Mouse (Mus musculus) heart, postnatal 0 days (tissue): ENCODE results near the gene Cyb561d2. TPM values are rescaled to one million over a fixed set of nuclear protein-coding genes. Genes with fewer than 3 reads are reported as not detected.

Experiments
- ATAC-seq: fragments of 200-750 bp; cut with Nextera tagmentation; 2 replicates; pipeline ENCODE4 v1.8.0; 2017; ENCODE audit warnings: low read depth, moderate number of reproducible peaks, moderate library complexity; ENCODE audit not compliant: insufficient read depth
- DNase-seq: peaks from one replicate; pipeline ENCODE4 v3.0.0-alpha.2; 2016; ENCODE audit warnings: low spot score
- H3K27ac ChIP-seq: fragments of 300-500 bp; sonication (generic); 2 replicates; pipeline ENCODE4 v1.5.1; 2014; ENCODE audit warnings: low read depth, mild to moderate bottlenecking
- H3K27me3 ChIP-seq: fragments of 300-500 bp; sonication (generic); 2 replicates; pipeline ENCODE4 v1.6.1; 2014; ENCODE audit warnings: low read length, mixed read lengths; ENCODE audit not compliant: control insufficient read depth, insufficient read depth
- H3K36me3 ChIP-seq: fragments of 300-500 bp; sonication (generic); replicated peaks from 2 replicates; pipeline ENCODE4 v1.6.1; 2014; ENCODE audit warnings: low read length, mixed read lengths; ENCODE audit not compliant: control insufficient read depth, insufficient read depth
- H3K4me1 ChIP-seq: fragments of 300-500 bp; sonication (generic); 2 replicates; pipeline ENCODE4 v1.6.1; 2014; ENCODE audit warnings: antibody characterized with exemption; ENCODE audit not compliant: control insufficient read depth, insufficient read depth
- H3K4me2 ChIP-seq: fragments of 300-500 bp; sonication (generic); 2 replicates; pipeline ENCODE4 v1.6.1; 2014; ENCODE audit warnings: low read depth, mild to moderate bottlenecking, low read length, moderate library complexity
- H3K4me3 ChIP-seq: fragments of 300-500 bp; sonication (generic); 2 replicates; pipeline ENCODE4 v1.5.1; 2014; ENCODE audit warnings: low read depth, low read length
- H3K9ac ChIP-seq: fragments of 300-500 bp; sonication (generic); replicated peaks from 2 replicates; pipeline ENCODE4 v1.6.1; 2014; ENCODE audit warnings: low read depth, low read length, mixed read lengths
- H3K9me3 ChIP-seq: fragments of 300-500 bp; sonication (generic); replicated peaks from 2 replicates; pipeline ENCODE4 v1.6.1; 2016; ENCODE audit warnings: low read length; ENCODE audit not compliant: control insufficient read depth
- CTCF ChIP-seq: IDR thresholded peaks from 2 replicates; pipeline ENCODE4 v1.5.1; 2016; ENCODE audit warnings: antibody characterized with exemption, control low read depth, low read depth
- EP300 ChIP-seq: IDR thresholded peaks from 2 replicates; pipeline ENCODE4 v1.6.1; 2016; ENCODE audit warnings: antibody characterized with exemption, low read depth
- WGBS: fragments of 180-500 bp; shearing (Covaris S2); extraction: QIAGEN DNeasy Blood & Tissue Kit; methylation state at CpG from one replicate; pipeline ENCODE4 v1.1.7; 2014; 5-methylcytosine and 5-hydroxymethylcytosine counted together
- polyA plus RNA-seq: library from polyadenylated mRNA; unstranded; fragments of >200 nt; fragmentation: Nextera tagmentation; extraction: Ambion mirVana; gene quantifications from 2 replicates; pipeline ENCODE4 v1.2.1, GENCODE M21; 2015
- total RNA-seq: library from RNA; depleted of rRNA; stranded (reverse); fragments of >200 nt; gene quantifications from 2 replicates; pipeline ENCODE4 v1.2.3, GENCODE M21; 2014; ENCODE audit warnings: low replicate concordance

The Cyb561d2 gene
- total and polyA plus RNA-seq, 2 experiments from 2014 or later, result 13.4 to 14.3 TPM

DNA sequence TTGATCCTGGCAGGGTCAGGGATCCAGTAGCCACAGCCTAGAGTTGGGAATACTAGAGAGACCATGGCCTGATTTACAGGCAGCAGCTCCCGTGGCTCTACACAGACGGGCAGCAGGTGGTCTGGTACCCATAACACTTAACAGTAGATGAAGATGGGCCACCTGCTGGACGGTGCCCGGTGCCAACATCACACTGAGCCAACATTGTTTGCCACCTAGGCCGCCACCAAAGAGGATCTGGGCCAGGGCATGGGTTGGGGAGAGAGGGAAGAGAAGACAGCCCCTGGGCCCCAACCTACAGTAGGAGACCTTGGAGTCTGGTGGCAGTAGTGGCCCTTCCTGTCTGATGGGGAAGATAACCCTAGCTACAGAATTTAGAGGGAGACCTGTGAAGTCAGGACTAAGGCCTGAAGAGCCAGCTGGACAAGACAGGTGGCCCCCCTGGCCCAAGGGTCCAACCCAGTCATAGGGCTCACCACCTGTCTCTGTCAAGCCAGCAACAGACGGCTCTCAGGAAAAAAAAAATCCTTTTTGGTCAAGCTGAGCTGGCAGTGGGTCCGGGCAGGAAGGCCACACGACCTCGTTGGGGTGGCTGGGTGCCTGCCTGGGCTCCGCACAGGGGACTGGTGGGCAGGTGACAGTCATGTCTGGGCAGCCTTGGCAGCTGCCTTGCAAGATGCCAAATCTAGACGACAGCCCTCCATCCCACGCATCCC is 39.7 kb downstream of the Cyb561d2 start:
- ATAC-seq (no peak), DNase-seq (no peak)
- Histone ChIP-seq H3K27ac (no peak overlapping the region), H3K4me1 (peaks cover 4% of the 10 kb centered on the region; the same call in 1 of the 2 replicates), H3K4me3 (no peak overlapping the region), H3K4me2 (no peak overlapping the region), H3K36me3 (no peaks in the 10 kb centered on the region), H3K9me3 (no peaks in the 10 kb centered on the region), H3K9ac (no peak overlapping the region), H3K27me3 (no peaks in the 10 kb centered on the region)
- WGBS, result 86% methylated on average over 12 of the region's 12 CpGs
- TF ChIP-seq EP300 (no peak), CTCF (no peak)

DNA sequence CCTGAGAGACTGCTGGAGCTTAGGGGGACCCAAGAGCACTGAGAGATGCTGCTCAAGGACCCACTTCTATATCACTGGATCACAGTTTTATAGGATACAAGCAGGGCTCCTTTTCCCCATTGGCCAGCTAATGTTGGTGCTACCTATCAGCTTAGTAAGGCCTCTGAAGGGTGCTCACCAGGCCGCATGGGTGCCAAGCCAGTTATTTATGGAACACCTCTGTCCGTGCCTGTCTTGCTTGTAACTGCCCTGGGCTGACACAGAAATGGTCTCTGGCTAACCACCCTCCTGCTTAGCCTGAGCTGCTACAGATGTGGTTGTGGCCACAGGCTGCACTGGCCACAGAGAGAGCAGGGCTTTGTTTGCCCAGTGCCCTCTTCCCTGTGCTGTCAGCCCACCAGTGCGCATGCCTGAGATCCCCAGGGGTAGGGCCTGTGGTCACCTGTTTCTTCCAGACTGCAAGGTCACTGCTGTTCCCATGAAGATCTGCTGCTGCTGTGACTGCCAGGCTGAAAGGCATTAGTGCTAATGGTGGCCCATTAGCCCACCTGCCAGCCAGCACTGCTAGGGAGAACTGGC is 41.2 kb downstream of the Cyb561d2 start:
- Histone ChIP-seq H3K9me3 (no peaks in the 10 kb centered on the region), H3K4me3 (no peak overlapping the region), H3K36me3 (no peaks in the 10 kb centered on the region), H3K27me3 (no peaks in the 10 kb centered on the region), H3K4me1 (peaks cover 4% of the 10 kb centered on the region; the same call in 1 of the 2 replicates), H3K27ac (no peak overlapping the region), H3K9ac (no peak overlapping the region), H3K4me2 (no peak overlapping the region)
- ATAC-seq (0 out of 2 replicates have a peak, but pooled peaks have one; percentile 52), DNase-seq (no peak)
- WGBS, result 47% methylated on average over 3 of the region's 3 CpGs
- no peak for TF ChIP-seq EP300
- no peak for TF ChIP-seq CTCF

DNA sequence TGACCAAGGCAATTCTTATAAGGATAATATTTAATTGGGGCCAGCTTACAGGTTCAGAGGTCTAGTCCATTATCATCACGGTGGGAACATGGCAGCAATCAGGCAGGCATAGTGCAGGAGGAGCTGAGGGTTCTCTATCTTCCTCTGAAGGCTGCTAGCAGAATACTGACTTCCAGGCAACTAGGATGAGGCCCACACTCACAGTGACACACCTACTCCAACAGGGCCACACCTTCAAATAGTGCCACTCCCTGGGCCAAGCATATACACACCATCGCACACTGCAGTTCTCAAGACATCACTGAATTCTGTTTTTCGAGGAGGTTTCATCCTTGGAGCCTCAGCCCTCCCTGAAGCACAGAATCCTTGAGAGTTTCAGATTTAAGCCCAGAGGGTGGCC is 45.6 kb downstream of the Cyb561d2 start:
- TF ChIP-seq EP300 (no peak), CTCF (no peak)
- Histone ChIP-seq H3K4me3 (no peak overlapping the region), H3K36me3 (no peaks in the 10 kb centered on the region), H3K9ac (no peak overlapping the region), H3K4me2 (no peak overlapping the region), H3K27ac (no peak overlapping the region), H3K27me3 (no peaks in the 10 kb centered on the region), H3K4me1 (peaks cover 4% of the 10 kb centered on the region; the same call in 1 of the 2 replicates), H3K9me3 (no peaks in the 10 kb centered on the region)
- DNase-seq, result no peak
- 69% methylated on average over 3 of the region's 3 CpGs for WGBS
- ATAC-seq, result no peak

DNA sequence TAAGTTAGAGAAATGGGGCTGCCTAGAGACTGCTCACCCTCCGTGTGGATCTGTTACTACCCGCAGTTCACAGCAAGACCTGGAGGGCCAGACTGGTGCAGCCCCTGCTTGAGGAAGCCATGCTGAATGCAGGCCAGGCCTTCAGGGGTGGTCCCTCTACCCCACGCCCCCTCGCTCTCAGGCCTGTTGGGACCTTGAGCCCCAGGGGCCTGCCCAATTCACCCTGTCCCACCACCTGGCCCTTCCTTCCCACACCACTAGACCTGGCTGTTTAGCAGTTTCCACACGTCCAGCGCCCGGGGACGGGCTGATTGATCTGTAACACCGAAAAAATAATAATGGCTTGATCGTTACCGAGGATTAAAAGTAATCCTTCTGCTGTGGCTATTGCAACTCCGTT is 47.8 kb downstream of the Cyb561d2 start:
- Histone ChIP-seq H3K27ac (no peak overlapping the region), H3K27me3 (no peaks in the 10 kb centered on the region), H3K9me3 (no peaks in the 10 kb centered on the region), H3K4me3 (no peak overlapping the region), H3K4me1 (no peaks in the 10 kb centered on the region), H3K36me3 (no peaks in the 10 kb centered on the region), H3K9ac (no peak overlapping the region), H3K4me2 (no peak overlapping the region)
- TF ChIP-seq CTCF (no peak), EP300 (no peak)
- WGBS, result 86% methylated on average over 12 of the region's 12 CpGs
- no peak for ATAC-seq
- no peak for DNase-seq

DNA sequence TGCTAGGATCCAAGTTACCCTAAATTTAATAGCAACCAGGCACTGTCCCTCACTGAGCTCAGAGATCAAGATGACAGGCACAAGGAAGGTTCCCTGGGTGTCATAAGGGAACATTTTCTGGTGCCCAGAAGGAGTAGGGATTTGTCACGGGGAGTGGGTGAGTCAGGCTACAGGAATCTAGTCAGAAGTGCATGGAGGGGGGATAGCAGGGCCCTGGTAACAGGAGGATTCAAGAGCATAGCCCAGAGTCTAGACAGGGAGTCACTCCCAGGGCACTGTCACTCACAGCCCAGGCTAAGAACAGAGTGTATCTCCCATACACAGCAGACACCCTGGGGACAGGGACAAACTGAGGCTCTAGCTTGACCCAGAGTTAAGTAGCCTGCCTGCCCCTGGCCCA is 48.5 kb downstream of the Cyb561d2 start:
- no peak for ATAC-seq
- WGBS, result 5% methylated on average over 1 of the region's 1 CpGs
- H3K27me3 ChIP-seq, result no peaks in the 10 kb centered on the region
- no peak overlapping the region for H3K9ac ChIP-seq
- H3K27ac ChIP-seq, result no peak overlapping the region
- H3K36me3 ChIP-seq, result no peaks in the 10 kb centered on the region
- no peaks in the 10 kb centered on the region for H3K4me1 ChIP-seq
- H3K4me3 ChIP-seq, result no peak overlapping the region
- TF ChIP-seq EP300, result no peak
- TF ChIP-seq CTCF, result no peak
- H3K9me3 ChIP-seq, result no peaks in the 10 kb centered on the region
- DNase-seq, result no peak
- H3K4me2 ChIP-seq, result no peak overlapping the region

DNA sequence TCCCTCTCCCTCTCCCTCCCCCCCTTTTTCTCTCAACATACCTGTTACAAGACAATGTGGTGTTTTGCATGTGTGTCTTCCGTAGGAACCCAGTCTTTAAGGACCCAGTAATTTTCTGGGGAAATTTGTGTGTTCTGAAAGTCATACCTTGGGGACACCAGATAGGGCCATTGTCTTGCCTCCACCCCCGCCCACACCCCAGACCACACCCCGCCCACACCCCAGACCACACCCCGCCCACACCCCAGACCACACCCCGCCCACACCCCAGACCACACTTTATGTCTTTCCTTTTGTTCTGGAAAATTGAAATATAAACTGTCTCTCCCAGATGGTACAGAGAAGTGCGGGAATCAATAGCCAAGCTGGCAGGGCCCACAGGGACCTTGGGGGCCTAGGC is 51.4 kb downstream of the Cyb561d2 start:
- no peak overlapping the region for H3K4me2 ChIP-seq
- no peak for ATAC-seq
- no peak overlapping the region for H3K27ac ChIP-seq

More for the DNA sequence above, 51.4 kb downstream of the Cyb561d2 start:
- Histone ChIP-seq H3K4me3 (no peak overlapping the region), H3K9me3 (no peaks in the 10 kb centered on the region), H3K9ac (no peak overlapping the region), H3K27me3 (no peaks in the 10 kb centered on the region), H3K36me3 (no peaks in the 10 kb centered on the region), H3K4me1 (no peaks in the 10 kb centered on the region)
- TF ChIP-seq EP300 (no peak), CTCF (no peak)
- 59% methylated on average over 6 of the region's 6 CpGs for WGBS
- no peak for DNase-seq
